Mouse (Mus musculus) liver, adult 2 months (tissue): ENCODE results near the gene Ola1. TPM values are rescaled to one million over a fixed set of nuclear protein-coding genes. Genes with fewer than 3 reads are reported as not detected.

Experiments
- DNase-seq: peaks from one replicate; pipeline ENCODE4 v3.0.0-alpha.2; 2011; ENCODE audit warnings: low read depth, low spot score; ENCODE audit errors: extremely low read depth
- H3K27ac ChIP-seq: fragments of 200-500 bp; replicated peaks from 2 replicates; pipeline ENCODE4 v1.5.1; 2012; ENCODE audit warnings: low read depth, mild to moderate bottlenecking, control low read depth, inconsistent platforms, low read length; ENCODE audit not compliant: insufficient read depth
- H3K27me3 ChIP-seq: fragments of 200-500 bp; 2 replicates; pipeline ENCODE4 v1.6.1; 2012; ENCODE audit warnings: mild to moderate bottlenecking, moderate library complexity, low read length, inconsistent platforms; ENCODE audit not compliant: control insufficient read depth, insufficient read depth
- H3K36me3 ChIP-seq: fragments of 200-500 bp; 2 replicates; pipeline ENCODE4 v1.6.1; 2012; ENCODE audit warnings: low read length, inconsistent platforms; ENCODE audit not compliant: control insufficient read depth, insufficient read depth
- H3K4me1 ChIP-seq: fragments of 200-500 bp; 2 replicates; pipeline ENCODE4 v1.6.1; 2011; ENCODE audit warnings: low read length; ENCODE audit not compliant: control insufficient read depth, insufficient read depth
- H3K4me3 ChIP-seq: fragments of 200-500 bp; 2 replicates; pipeline ENCODE4 v1.5.1; 2011; ENCODE audit warnings: low read depth, mild to moderate bottlenecking, control low read depth, low read length, moderate library complexity; ENCODE audit not compliant: insufficient read depth
- H3K79me2 ChIP-seq: fragments of 200-500 bp; 2 replicates; pipeline ENCODE4 v1.6.1; 2012; ENCODE audit warnings: inconsistent platforms, mild to moderate bottlenecking, low read length, moderate library complexity; ENCODE audit not compliant: control insufficient read depth, insufficient read depth
- H3K9ac ChIP-seq: fragments of 200-500 bp; 2 replicates; pipeline ENCODE4 v1.6.1; 2012; ENCODE audit warnings: low read depth, mild to moderate bottlenecking, control low read depth, inconsistent platforms, low read length
- CTCF ChIP-seq: fragments of 200-500 bp; IDR thresholded peaks from 2 replicates; pipeline ENCODE4 v1.5.1; 2011; ENCODE audit warnings: low read depth, low read length, control low read depth
- POLR2A ChIP-seq: fragments of 200-500 bp; IDR thresholded peaks from 2 replicates; pipeline ENCODE4 v1.6.1; 2011; ENCODE audit warnings: low read length, control low read depth; ENCODE audit not compliant: insufficient read depth; ENCODE audit errors: extremely low read depth
- WGBS: fragments of 180-500 bp; shearing (Covaris S2); methylation state at CpG from one replicate; pipeline ENCODE4 v1.1.7; 2018; 5-methylcytosine and 5-hydroxymethylcytosine counted together
- polyA plus RNA-seq: library from polyadenylated mRNA; depleted of rRNA; stranded (reverse); fragments of >200 nt; gene quantifications from 2 replicates; pipeline ENCODE4 v1.2.3, GENCODE M21; 2012
- total RNA-seq: library from RNA; depleted of rRNA; stranded (reverse); fragments of >200 nt; gene quantifications from 2 replicates; pipeline ENCODE4 v1.2.3, GENCODE M21; 2014

Gene Ola1
- total and polyA plus RNA-seq, 2 experiments, result 3.9 to 32.2 TPM

DNA sequence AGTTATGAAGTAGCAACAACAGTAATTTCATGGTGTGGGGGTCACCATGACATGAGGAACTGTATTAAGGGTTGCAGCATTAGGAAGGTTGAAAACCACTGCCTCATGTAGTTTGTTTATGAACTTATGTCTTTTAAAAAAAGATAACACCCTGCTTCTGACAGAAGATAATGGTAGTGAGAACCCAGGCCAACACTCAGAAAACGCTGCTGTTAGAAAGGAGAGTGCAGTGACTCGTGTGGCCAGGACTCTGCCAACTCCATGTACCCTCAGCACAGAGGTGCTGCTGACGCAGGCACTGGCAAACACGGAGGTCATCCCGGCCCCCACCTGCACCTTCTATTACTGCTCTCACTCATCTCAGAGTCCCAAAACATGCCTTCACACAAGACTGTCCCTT, 111.6 kb downstream of the Ola1 start:
- H3K4me1 ChIP-seq, result no peaks in the 10 kb centered on the region

GRCm38 (mm10) chr2:73096491-73096890, 122.2 kb downstream of the Ola1 start:
- WGBS, result 79% methylated on average over 3 of the region's 3 CpGs
- H3K79me2 ChIP-seq, result no peaks in the 10 kb centered on the region
- no peaks in the 10 kb centered on the region for H3K27me3 ChIP-seq
- DNase-seq, result no peak
- no peak overlapping the region for H3K27ac ChIP-seq
- H3K4me1 ChIP-seq, result no peaks in the 10 kb centered on the region
- no peak overlapping the region for H3K9ac ChIP-seq
- no peak overlapping the region for H3K4me3 ChIP-seq
- H3K36me3 ChIP-seq, result peaks cover 5% of the 10 kb centered on the region
- no peak for TF ChIP-seq CTCF
- no peak for TF ChIP-seq POLR2A

More for the DNA sequence above, 111.6 kb downstream of the Ola1 start:
- Histone ChIP-seq H3K36me3 (no peaks in the 10 kb centered on the region), H3K79me2 (no peaks in the 10 kb centered on the region), H3K4me3 (no peak overlapping the region), H3K27ac (no peak overlapping the region), H3K27me3 (no peaks in the 10 kb centered on the region), H3K9ac (no peak overlapping the region)
- no peak for DNase-seq
- WGBS, result 90% methylated on average over 5 of the region's 5 CpGs
- TF ChIP-seq POLR2A, result no peak
- no peak for TF ChIP-seq CTCF

DNA sequence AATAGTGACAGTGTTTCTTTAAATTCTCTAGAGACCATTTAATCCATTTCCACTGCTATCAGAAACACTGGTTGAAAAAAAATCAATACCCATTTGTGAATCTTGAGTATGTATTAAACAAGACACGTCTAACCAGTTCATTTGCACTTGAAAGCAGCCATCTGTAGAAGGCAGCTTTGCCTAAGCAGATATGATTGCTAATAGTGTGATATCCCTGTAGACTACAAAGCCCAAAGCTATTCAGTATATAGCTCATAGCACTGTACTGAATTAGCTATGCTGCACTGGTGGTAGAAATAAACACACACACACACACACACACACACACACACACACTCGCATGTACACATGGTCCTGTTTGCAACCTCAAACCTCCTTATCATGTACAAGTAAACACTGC, 123.4 kb downstream of the Ola1 start:
- Histone ChIP-seq H3K27me3 (no peaks in the 10 kb centered on the region), H3K4me3 (no peak overlapping the region), H3K4me1 (no peaks in the 10 kb centered on the region), H3K79me2 (no peaks in the 10 kb centered on the region), H3K36me3 (peaks cover 5% of the 10 kb centered on the region), H3K27ac (no peak overlapping the region), H3K9ac (no peak overlapping the region)
- DNase-seq, result no peak
- WGBS, result 65% methylated on average over 2 of the region's 2 CpGs
- TF ChIP-seq POLR2A (no peak), CTCF (no peak)

DNA sequence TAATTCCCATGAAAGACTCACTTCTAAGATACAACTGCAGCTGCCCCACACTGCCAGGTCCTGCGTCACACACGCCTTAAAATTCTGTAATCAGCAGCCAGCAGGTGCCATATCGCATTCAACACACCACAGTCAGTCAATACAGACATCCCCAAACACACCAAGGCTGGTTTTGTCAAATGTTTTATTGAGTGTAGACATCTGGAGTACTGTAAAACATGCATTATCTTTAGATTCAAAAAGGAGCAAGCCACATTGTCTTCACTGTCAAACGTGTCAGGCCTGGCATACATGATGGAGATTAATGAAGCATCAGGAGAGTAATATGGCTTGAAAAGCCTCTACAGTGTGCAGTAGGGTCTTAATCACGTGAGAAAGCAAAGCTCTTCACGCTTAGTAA, 125.7 kb downstream of the Ola1 start:
- H3K4me1 ChIP-seq, result no peaks in the 10 kb centered on the region
- TF ChIP-seq CTCF, result no peak
- no peak for TF ChIP-seq POLR2A
- H3K27me3 ChIP-seq, result no peaks in the 10 kb centered on the region
- no peak overlapping the region for H3K27ac ChIP-seq
- H3K79me2 ChIP-seq, result no peaks in the 10 kb centered on the region
- DNase-seq, result no peak
- no peaks in the 10 kb centered on the region; the same call in 1 of the 2 replicates for H3K36me3 ChIP-seq
- no peak overlapping the region for H3K4me3 ChIP-seq
- WGBS, result 95% methylated on average over 6 of the region's 6 CpGs
- H3K9ac ChIP-seq, result no peak overlapping the region

DNA sequence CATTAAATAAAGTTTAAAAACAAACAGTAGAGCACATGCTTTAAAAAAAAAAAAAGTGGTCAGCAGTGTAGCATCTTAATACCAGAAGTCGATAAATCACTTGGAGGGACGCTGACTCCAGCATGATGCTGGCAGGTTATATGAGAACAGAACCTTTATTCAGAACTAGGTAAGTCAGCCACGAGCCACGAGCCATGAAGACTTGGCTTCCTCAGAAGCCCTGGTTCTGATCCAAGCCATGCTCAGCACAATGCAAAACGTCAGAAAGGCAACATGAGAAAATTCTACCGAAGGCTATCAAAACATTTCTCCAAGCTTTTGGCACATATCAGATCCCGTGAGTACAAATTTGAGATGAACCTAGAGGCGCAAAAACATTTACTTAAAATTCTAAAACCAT, 127.4 kb downstream of the Ola1 start:
- Histone ChIP-seq H3K9ac (no peak overlapping the region), H3K79me2 (no peaks in the 10 kb centered on the region), H3K27ac (no peak overlapping the region), H3K27me3 (no peaks in the 10 kb centered on the region), H3K36me3 (no peaks in the 10 kb centered on the region), H3K4me1 (no peaks in the 10 kb centered on the region), H3K4me3 (no peak overlapping the region)
- TF ChIP-seq POLR2A, result no peak
- 93% methylated on average over 8 of the region's 8 CpGs for WGBS
- no peak for DNase-seq

- 74% methylated on average over 3 of the region's 3 CpGs for WGBS
- no peaks in the 10 kb centered on the region for H3K4me1 ChIP-seq
- no peaks in the 10 kb centered on the region for H3K27me3 ChIP-seq
- H3K4me3 ChIP-seq, result no peak overlapping the region
- TF ChIP-seq POLR2A (no peak), CTCF (no peak)
- DNase-seq, result no peak
- H3K9ac ChIP-seq, result no peak overlapping the region
- H3K36me3 ChIP-seq, result no peaks in the 10 kb centered on the region
- H3K27ac ChIP-seq, result no peak overlapping the region
- H3K79me2 ChIP-seq, result no peaks in the 10 kb centered on the region
Measured at GRCm38 (mm10) chr2:73087641-73088040, 131.1 kb downstream of the Ola1 start.
